Mouse (Mus musculus): Measurements from ENCODE around the gene Rspo4. TPM values are rescaled to one million over a fixed set of nuclear protein-coding genes. Genes with fewer than 3 reads are reported as not detected.

Gene Rspo4
- not detected in 2 replicates for polyA plus RNA-seq (2014; fragmentation: Nextera tagmentation; extraction: Ambion mirVana)

DNA sequence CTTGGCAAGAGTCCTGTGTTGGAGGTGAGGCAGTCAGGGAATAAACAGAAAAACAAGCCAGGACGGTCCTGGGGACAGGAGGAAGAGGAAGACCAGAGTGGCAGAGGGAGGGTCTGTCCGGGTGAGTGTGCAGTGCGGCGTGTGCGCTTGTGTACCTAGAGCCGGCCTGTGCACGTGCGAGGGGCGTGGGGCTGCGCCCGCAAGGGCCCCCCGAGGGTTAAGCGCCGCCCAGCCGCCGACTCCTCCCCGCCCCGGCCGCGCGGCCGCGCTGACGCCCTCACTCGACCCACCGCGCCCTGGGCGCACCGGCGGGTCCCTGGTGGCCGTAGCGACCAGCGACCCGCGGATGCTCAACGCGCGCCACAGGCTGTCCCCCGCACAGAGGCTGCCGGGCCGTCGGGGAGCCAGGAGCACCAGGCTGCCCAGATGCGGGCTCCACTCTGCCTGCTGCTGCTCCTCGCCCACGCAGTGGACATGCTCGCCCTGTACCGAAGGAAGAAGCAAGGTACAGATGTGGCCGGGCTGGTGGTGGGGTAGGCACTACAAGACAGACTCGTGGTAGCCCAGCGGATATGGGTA lies at the start of gene Rspo4:
Gene Rspo4, plus strand, starts transcription at position 280 of the 579 bp plus-strand sequence.
- ATAC-seq (ENCODE audit: insufficient number of reproducible peaks, insufficient read depth, low FRiP score, low read depth) = no peak
- peaks cover 0 to 2% of the 10 kb centered on the region in 2 experiments; a peak in 2 of 4 replicates for H3K4me1 ChIP-seq (ENCODE audit: control insufficient read depth in 2 of 2, insufficient read depth in 2 of 2, low read length in 2 of 2)
- WGBS = under 1% methylated on average over 44 of the region's 50 CpGs
- peak within 1 kb of the TSS; percentile 69 for H3K4me2 ChIP-seq (ENCODE audit: low read length)
- peaks cover 39% of the 10 kb centered on the region for H3K27me3 ChIP-seq (ENCODE audit: control insufficient read depth, insufficient read depth, low read length)
- peak within 1 kb of the TSS; percentile 16 to 39; a peak in 3 of 4 replicates for H3K4me3 ChIP-seq (ENCODE audit: control insufficient read depth in 1 of 2, insufficient read depth in 1 of 2, low read depth in 1 of 2, low read length in 2 of 2)
- peak within 1 kb of the TSS; percentile 21; the same call in 1 of the 2 replicates for H3K9ac ChIP-seq (ENCODE audit: low read length)
- H3K27ac ChIP-seq (replicated peaks in 1 of 2; ENCODE audit: control insufficient read depth in 1 of 2, insufficient read depth in 1 of 2, low read depth in 2 of 2, low read length in 2 of 2) = no peak within 1 kb of the TSS
- no peaks in the 10 kb centered on the region for H3K9me3 ChIP-seq (ENCODE audit: control insufficient read depth, low read length)
- H3K36me3 ChIP-seq (ENCODE audit: control insufficient read depth, insufficient read depth, low read length) = no peaks in the 10 kb centered on the region

DNA sequence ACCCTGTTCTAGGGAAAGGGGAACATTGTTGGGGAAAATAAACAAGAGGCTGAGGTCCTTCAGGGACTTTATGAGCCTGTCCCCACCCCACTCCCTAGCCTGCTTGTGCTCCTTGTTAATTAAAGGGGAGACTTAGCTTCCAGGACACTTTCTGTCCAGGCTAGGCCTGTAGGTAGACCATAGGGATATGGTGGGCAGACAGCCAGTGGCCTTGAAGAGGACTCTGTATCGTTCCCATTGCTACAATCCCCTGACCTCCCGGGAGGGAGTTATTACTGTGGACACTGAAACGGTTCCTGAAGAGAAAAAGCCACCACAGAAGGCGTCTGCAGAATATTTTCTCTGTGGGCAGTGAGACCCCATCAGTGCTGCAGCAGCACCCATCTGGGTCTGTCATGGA lies 27.1 kb upstream of the Rspo4 start:
- H3K9ac ChIP-seq (ENCODE audit: low read length) = no peak overlapping the region
- no peak for ATAC-seq (ENCODE audit: insufficient number of reproducible peaks, insufficient read depth, low FRiP score, low read depth)
- no peak overlapping the region for H3K4me3 ChIP-seq (ENCODE audit: control insufficient read depth in 1 of 2, insufficient read depth in 1 of 2, low read depth in 1 of 2, low read length in 2 of 2)
- no peaks in the 10 kb centered on the region for H3K4me1 ChIP-seq (ENCODE audit: control insufficient read depth in 2 of 2, insufficient read depth in 2 of 2, low read length in 2 of 2)
- 73% methylated on average over 4 of the region's 4 CpGs for WGBS
- no peak overlapping the region for H3K4me2 ChIP-seq (ENCODE audit: low read length)
- H3K27me3 ChIP-seq (ENCODE audit: control insufficient read depth, insufficient read depth, low read length) = no peaks in the 10 kb centered on the region
- H3K9me3 ChIP-seq (ENCODE audit: control insufficient read depth, low read length) = no peaks in the 10 kb centered on the region
- H3K36me3 ChIP-seq (ENCODE audit: control insufficient read depth, insufficient read depth, low read length) = no peaks in the 10 kb centered on the region
- H3K27ac ChIP-seq (replicated peaks in 1 of 2; ENCODE audit: control insufficient read depth in 1 of 2, insufficient read depth in 1 of 2, low read depth in 2 of 2, low read length in 2 of 2) = no peak overlapping the region

DNA sequence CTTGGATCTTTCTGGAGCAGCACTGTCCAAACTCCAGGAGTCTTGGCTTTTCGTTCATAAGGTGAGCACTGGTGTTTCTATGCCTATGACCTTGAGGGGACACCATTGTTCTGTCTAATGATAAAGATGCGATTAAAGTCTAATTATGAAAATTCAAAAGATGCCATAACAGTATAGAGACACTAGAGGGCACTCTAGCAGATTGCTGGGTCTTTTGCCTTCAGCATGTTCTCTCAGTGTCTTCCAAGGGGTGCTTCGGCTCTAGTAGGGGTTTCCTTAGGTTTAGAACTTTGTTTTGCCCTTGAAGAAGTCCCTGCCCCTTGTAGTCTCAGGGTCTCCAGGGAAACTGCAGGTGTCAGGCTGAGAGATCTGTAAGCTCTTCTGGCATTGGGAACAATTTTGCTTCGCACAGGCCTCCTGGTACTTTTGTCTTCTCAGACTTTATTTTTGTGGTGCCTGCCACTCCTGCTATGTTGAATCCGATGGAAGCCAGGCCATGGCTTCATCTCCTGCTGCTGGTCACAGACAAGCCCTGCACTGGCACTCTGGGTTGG lies 19.6 kb downstream of the Rspo4 start:
- Histone ChIP-seq H3K9ac (ENCODE audit: low read length) (no peak overlapping the region), H3K9me3 (ENCODE audit: control insufficient read depth, low read length) (no peaks in the 10 kb centered on the region), H3K4me3 (ENCODE audit: control insufficient read depth in 1 of 2, insufficient read depth in 1 of 2, low read depth in 1 of 2, low read length in 2 of 2) (no peak overlapping the region), H3K36me3 (ENCODE audit: control insufficient read depth, insufficient read depth, low read length) (no peaks in the 10 kb centered on the region), H3K4me1 (ENCODE audit: control insufficient read depth in 2 of 2, insufficient read depth in 2 of 2, low read length in 2 of 2) (no peaks in the 10 kb centered on the region), H3K27me3 (ENCODE audit: control insufficient read depth, insufficient read depth, low read length) (peaks cover 4% of the 10 kb centered on the region; the same call in 1 of the 2 replicates), H3K27ac (replicated peaks in 1 of 2; ENCODE audit: control insufficient read depth in 1 of 2, insufficient read depth in 1 of 2, low read depth in 2 of 2, low read length in 2 of 2) (no peak overlapping the region), H3K4me2 (ENCODE audit: low read length) (no peak overlapping the region)
- no peak for ATAC-seq (ENCODE audit: insufficient number of reproducible peaks, insufficient read depth, low FRiP score, low read depth)
- 47% methylated on average over 5 of the region's 5 CpGs for WGBS

DNA sequence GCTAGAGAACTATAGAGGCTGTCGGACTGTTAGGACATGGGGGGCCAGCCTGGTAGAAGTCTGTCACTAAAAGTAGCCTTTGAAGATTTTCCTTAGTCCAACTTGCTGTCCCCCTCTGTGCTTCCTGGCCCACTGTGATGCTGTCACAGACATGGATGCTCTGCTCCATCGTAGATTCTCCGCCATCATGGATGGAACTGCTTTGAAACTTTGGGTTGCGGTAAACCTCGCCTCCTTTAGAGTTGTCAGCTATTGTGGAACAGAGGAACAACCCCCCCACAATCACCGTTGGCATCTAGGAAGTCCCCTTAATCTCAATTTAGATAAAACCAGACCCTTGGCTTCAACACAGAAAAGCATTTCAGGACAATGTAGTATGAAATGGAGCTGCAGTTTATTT lies 22.2 kb downstream of the Rspo4 start:
- H3K4me3 ChIP-seq (ENCODE audit: control insufficient read depth in 1 of 2, insufficient read depth in 1 of 2, low read depth in 1 of 2, low read length in 2 of 2) = no peak overlapping the region
- H3K9me3 ChIP-seq (ENCODE audit: control insufficient read depth, low read length) = no peaks in the 10 kb centered on the region
- H3K4me2 ChIP-seq (ENCODE audit: low read length) = no peak overlapping the region
- H3K36me3 ChIP-seq (ENCODE audit: control insufficient read depth, insufficient read depth, low read length) = no peaks in the 10 kb centered on the region
- peaks cover 4% of the 10 kb centered on the region; the same call in 1 of the 2 replicates for H3K27me3 ChIP-seq (ENCODE audit: control insufficient read depth, insufficient read depth, low read length)
- no peak overlapping the region for H3K9ac ChIP-seq (ENCODE audit: low read length)
- no peak overlapping the region for H3K27ac ChIP-seq (replicated peaks in 1 of 2; ENCODE audit: control insufficient read depth in 1 of 2, insufficient read depth in 1 of 2, low read depth in 2 of 2, low read length in 2 of 2)
- no peaks in the 10 kb centered on the region for H3K4me1 ChIP-seq (ENCODE audit: control insufficient read depth in 2 of 2, insufficient read depth in 2 of 2, low read length in 2 of 2)
- 83% methylated on average over 6 of the region's 6 CpGs for WGBS
- ATAC-seq (ENCODE audit: insufficient number of reproducible peaks, insufficient read depth, low FRiP score, low read depth) = no peak

DNA sequence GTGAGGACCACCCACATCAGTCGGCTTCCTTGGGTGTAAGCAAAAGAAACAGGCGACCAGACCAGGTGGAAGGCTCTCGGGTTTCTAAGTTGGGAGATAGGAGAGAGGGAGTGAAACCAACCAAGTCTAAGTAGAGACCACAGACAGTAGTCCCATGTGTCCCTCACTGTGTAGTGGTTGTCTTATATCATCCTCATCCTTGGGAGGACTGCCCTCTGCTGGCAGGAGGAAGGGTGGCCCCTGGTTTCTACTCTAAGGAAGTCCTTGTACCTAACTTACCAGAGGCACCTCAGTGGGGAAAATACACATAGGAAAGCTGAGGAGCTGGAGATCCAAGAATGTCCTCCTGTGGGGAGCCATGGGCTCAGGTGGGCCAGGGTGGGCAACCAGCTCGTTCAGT lies 23.8 kb downstream of the Rspo4 start:
- Histone ChIP-seq H3K27me3 (ENCODE audit: control insufficient read depth, insufficient read depth, low read length) (no peaks in the 10 kb centered on the region), H3K4me1 (ENCODE audit: control insufficient read depth in 2 of 2, insufficient read depth in 2 of 2, low read length in 2 of 2) (no peaks in the 10 kb centered on the region), H3K9ac (ENCODE audit: low read length) (no peak overlapping the region), H3K9me3 (ENCODE audit: control insufficient read depth, low read length) (no peaks in the 10 kb centered on the region), H3K36me3 (ENCODE audit: control insufficient read depth, insufficient read depth, low read length) (no peaks in the 10 kb centered on the region), H3K27ac (replicated peaks in 1 of 2; ENCODE audit: control insufficient read depth in 1 of 2, insufficient read depth in 1 of 2, low read depth in 2 of 2, low read length in 2 of 2) (no peak overlapping the region), H3K4me3 (ENCODE audit: control insufficient read depth in 1 of 2, insufficient read depth in 1 of 2, low read depth in 1 of 2, low read length in 2 of 2) (no peak overlapping the region), H3K4me2 (ENCODE audit: low read length) (no peak overlapping the region)
- WGBS = 30% methylated on average over 4 of the region's 4 CpGs
- no peak for ATAC-seq (ENCODE audit: insufficient number of reproducible peaks, insufficient read depth, low FRiP score, low read depth)

DNA sequence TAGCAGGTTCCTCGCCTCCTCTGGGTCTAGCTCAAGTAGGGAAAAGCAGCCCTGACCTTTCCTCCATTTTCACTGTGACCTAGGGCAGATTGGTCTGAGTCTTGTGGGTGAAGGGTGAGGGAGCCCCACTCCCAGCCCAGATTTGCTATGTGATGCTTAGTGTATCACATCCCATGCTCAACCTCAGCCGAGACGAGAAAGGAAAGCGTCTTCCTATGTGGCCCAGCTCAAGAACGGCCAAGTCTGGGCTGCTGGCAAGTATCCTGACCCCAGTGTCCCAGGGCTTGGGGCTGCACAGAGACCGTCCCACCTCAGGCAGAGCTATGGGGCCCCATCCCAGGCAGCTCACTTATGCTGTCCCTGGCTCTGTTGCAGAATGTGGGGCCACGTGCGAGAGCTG lies 25.5 kb downstream of the Rspo4 start:
- Histone ChIP-seq H3K4me1 (ENCODE audit: control insufficient read depth in 2 of 2, insufficient read depth in 2 of 2, low read length in 2 of 2) (no peaks in the 10 kb centered on the region), H3K9ac (ENCODE audit: low read length) (no peak overlapping the region), H3K9me3 (ENCODE audit: control insufficient read depth, low read length) (no peaks in the 10 kb centered on the region), H3K4me2 (ENCODE audit: low read length) (no peak overlapping the region), H3K36me3 (ENCODE audit: control insufficient read depth, insufficient read depth, low read length) (no peaks in the 10 kb centered on the region), H3K27ac (replicated peaks in 1 of 2; ENCODE audit: control insufficient read depth in 1 of 2, insufficient read depth in 1 of 2, low read depth in 2 of 2, low read length in 2 of 2) (no peak overlapping the region), H3K27me3 (ENCODE audit: control insufficient read depth, insufficient read depth, low read length) (no peaks in the 10 kb centered on the region), H3K4me3 (ENCODE audit: control insufficient read depth in 1 of 2, insufficient read depth in 1 of 2, low read depth in 1 of 2, low read length in 2 of 2) (no peak overlapping the region)
- WGBS = 80% methylated on average over 8 of the region's 8 CpGs
- ATAC-seq (ENCODE audit: insufficient number of reproducible peaks, insufficient read depth, low FRiP score, low read depth) = no peak

DNA sequence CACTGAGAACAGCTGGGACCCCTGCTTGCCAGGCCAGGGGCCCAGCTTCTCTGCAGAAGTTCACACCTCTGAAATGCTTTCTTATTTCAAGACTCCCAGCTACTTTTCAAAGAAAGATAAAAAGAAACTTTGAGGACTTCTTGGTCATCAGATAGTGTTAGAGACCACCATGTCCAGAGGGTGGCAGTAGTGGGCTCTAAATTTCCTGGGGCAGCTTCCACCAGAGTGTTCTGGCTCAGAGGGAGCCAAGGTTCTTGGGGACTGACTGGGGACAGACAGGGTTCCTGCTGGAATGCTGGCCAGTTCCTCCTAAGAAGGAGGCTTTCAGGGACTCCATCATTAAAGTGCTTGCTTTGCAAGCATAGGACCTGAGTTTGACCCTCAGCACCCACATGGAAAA lies 31.8 kb downstream of the Rspo4 start:
- Histone ChIP-seq H3K9ac (ENCODE audit: low read length) (no peak overlapping the region), H3K27me3 (ENCODE audit: control insufficient read depth, insufficient read depth, low read length) (peaks cover 10% of the 10 kb centered on the region; the same call in 1 of the 2 replicates), H3K9me3 (ENCODE audit: control insufficient read depth, low read length) (no peaks in the 10 kb centered on the region), H3K4me3 (ENCODE audit: control insufficient read depth in 1 of 2, insufficient read depth in 1 of 2, low read depth in 1 of 2, low read length in 2 of 2) (no peak overlapping the region), H3K4me1 (ENCODE audit: control insufficient read depth in 2 of 2, insufficient read depth in 2 of 2, low read length in 2 of 2) (no peaks in the 10 kb centered on the region), H3K27ac (replicated peaks in 1 of 2; ENCODE audit: control insufficient read depth in 1 of 2, insufficient read depth in 1 of 2, low read depth in 2 of 2, low read length in 2 of 2) (no peak overlapping the region), H3K4me2 (ENCODE audit: low read length) (no peak overlapping the region), H3K36me3 (ENCODE audit: control insufficient read depth, insufficient read depth, low read length) (no peaks in the 10 kb centered on the region)
- ATAC-seq (ENCODE audit: insufficient number of reproducible peaks, insufficient read depth, low FRiP score, low read depth) = no peak

DNA sequence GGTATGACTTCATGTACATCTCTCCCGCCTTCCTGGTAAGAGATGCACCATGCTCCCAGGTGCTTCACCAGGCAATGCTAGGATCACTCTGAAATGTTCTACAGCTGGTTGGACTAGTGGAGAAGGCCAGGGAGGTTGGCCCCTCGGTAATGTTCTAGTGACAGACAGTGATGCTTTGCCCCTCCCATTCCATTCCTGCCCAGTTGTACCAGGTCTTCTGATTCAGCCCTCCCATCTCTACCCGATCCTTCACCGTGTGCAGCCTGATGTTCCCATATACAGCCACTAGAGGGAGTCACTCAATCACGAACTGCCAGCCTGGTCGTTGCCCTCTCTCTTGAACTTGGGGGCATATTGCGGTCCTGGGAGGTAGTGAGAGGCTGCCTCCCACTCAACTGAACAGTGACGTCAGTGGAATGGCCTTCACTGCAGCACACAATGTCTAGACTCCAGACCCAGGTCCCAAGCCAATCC lies 33.3 kb downstream of the Rspo4 start:
- no peaks in the 10 kb centered on the region for H3K4me1 ChIP-seq (ENCODE audit: control insufficient read depth in 2 of 2, insufficient read depth in 2 of 2, low read length in 2 of 2)
- H3K9me3 ChIP-seq (ENCODE audit: control insufficient read depth, low read length) = no peaks in the 10 kb centered on the region
- H3K27me3 ChIP-seq (ENCODE audit: control insufficient read depth, insufficient read depth, low read length) = peaks cover 10% of the 10 kb centered on the region; the same call in 1 of the 2 replicates
- no peak overlapping the region for H3K9ac ChIP-seq (ENCODE audit: low read length)
- no peak overlapping the region for H3K4me3 ChIP-seq (ENCODE audit: control insufficient read depth in 1 of 2, insufficient read depth in 1 of 2, low read depth in 1 of 2, low read length in 2 of 2)
- H3K36me3 ChIP-seq (ENCODE audit: control insufficient read depth, insufficient read depth, low read length) = no peaks in the 10 kb centered on the region
- H3K27ac ChIP-seq (replicated peaks in 1 of 2; ENCODE audit: control insufficient read depth in 1 of 2, insufficient read depth in 1 of 2, low read depth in 2 of 2, low read length in 2 of 2) = no peak overlapping the region
- WGBS = 15% methylated on average over 8 of the region's 8 CpGs
- ATAC-seq (ENCODE audit: insufficient number of reproducible peaks, insufficient read depth, low FRiP score, low read depth) = no peak
- H3K4me2 ChIP-seq (ENCODE audit: low read length) = no peak overlapping the region

All from heart, embryonic 14.5 days (tissue).